Mouse (Mus musculus): ENCODE data around the gene Glipr1.

The Glipr1 gene

DNA sequence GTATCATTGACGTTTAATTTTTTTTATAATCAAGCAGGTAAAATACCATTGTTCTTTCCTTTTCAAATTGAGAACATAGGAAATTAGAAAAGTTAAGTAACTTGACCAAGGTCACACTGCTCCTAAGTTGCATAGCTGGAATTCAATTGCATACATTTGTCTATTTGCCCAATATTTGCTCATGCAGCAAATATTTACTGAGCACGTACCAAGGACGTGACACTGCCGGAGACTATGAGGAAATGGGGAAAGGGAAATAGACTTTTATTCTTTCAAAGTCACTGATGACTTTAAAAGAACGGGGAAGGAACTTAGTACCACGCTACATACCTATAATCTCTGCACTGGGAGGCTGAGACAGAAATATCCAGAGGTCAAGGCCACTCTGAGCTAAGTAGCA is 42.0 kb downstream of the Glipr1 start:
- DNase-seq, result no peak

DNA sequence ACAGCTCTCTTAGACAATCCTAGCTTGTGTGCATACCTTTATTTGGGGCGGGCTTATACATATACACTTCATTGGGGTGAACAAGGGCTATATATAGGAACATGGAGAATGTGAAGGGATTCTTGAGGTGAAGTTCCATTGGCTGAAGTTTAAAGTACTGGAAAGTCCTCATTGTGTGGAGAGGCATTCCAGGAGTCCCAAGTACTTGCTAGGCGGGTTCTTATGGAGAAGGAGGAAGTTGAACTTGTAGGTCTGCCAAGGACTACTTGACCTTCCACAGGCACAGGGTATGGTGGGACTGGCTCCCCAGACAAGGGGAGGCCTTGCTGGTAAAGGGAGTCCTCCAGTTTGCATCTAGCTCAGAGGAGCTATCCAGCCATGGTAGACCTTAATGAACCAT is 43.1 kb downstream of the Glipr1 start:
- DNase-seq, result no peak

DNA sequence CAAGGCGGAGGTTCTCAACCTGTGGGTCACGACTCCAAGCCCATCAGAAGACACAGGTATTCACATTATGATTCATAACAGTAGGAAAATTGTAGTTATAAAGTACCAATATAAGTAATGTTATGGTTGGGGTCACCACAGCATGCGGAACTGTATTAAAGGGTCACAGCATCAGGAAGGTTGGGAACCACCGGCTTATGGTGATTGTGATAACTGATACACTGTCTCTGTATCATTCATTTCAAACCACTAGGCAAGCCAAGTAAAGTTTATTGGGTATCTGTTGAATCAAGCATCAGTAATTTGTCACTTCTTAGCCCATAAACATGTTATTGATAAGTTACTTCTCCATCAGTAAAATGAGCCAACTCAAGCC is 44.4 kb downstream of the Glipr1 start:
- no peak for DNase-seq

DNA sequence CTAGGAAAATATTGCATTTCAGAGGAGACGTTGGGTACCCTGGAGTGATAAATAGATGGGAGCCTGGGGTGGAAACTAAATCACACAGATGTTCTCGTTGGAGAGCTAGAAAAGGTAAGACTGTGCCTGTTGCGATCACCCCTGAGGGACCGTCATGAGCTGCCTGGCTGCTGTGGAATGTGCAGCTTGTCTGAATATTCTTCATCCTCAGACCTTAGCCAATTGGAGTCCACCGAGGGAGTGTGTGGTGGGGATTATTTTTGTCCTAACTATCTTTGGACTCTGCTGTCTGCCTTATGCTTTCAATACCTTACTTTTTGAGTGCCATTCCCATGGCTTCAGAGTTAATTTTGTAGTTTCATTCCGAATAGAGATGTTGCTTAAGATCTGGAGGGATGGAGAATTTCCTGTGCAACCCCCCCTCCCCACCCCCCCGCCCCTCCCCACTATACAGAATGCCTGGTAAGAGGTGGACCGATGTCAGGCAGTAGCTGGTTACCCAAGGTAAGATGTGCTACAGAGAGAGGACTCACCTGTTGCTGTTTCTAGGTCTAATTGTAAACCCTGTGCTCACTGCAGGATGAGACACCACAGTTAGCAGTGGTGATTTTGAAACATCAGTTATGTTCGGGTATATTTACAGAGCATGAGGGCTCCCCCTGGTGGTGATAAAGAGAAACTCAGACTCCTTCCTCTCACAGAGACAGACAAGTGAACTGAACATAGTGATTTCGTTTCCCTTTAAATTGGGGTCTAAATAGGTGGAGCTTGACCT is 45.0 kb downstream of the Glipr1 start:
- peak; percentile 86 for DNase-seq

DNA sequence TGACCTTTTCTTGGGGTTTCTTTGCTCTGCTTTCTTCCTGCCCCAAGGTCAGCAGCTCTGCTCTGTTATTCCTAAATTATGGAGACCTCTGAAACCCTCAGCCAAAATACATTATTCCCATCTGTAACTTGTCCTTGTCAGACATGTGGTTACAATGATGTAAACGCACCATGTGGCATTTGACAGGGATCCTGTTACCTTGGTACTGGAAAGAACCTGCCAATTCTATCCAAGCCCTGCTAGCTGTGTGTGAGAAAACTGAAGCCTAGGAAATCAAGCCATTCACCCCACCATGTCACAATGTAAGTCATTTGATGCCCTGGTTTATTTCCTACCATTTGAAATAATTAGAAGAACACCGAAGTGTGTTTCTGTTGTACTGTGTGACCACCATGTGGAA is 46.6 kb downstream of the Glipr1 start:
- no peak for DNase-seq

DNA sequence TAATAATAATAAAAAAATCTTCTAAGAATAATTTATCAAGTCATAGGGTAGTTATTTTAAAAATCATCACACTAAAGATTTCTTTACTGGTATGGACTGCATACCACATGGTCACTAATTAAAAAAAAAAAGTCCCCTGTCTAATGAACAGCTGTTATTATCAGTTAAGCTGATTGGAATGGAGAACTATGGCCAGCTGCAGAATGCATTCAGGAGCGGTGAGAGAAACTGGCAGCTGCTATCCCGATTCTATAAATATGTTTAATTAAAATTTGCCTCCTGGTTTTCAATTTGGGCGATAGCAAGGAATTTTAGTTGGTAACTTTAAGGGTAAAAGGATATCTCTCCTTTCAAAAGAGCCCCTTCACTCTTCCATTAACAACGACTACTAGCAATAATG is 53.4 kb downstream of the Glipr1 start:
- peak; percentile 69 for DNase-seq

DNA sequence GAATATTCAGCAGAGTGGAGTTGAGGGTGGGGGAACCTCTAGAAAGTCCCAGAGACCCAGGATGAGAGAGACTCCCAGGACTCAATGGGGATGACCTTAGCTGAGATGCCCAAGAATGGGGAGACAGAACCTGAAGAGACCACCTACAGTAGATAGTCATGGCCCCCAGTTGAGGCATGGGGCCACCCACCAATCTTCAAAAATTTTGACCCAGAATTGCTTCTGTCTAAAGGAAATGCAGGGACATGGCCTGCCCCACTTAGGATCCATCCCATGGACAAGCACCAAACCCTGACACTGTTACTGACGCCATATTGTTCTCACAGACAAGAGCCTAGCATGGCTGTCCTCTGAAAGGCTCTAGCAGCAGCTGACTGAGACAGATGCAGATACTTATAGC is 54.4 kb downstream of the Glipr1 start:
- no peak for DNase-seq

DNA sequence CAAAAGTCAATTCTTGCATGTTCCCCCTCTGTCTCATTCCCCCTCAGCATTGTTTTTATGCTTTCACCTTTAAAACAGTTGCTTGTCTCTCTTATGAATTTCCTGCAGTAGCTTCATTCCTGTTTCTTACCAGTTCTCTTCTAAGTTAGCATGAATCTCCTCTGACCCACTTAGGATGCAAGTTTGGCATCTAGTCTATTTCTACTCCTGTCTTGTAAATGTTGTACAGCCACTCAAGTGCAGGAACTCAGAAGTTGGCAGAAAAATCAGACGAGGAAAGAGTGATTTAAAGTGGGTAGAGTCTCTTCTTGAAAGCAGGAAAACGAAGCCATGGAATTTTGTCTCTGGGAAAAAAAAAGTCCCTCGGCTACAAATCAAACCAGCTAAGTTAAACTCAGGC is 56.9 kb downstream of the Glipr1 start:
- DNase-seq, result no peak

DNA sequence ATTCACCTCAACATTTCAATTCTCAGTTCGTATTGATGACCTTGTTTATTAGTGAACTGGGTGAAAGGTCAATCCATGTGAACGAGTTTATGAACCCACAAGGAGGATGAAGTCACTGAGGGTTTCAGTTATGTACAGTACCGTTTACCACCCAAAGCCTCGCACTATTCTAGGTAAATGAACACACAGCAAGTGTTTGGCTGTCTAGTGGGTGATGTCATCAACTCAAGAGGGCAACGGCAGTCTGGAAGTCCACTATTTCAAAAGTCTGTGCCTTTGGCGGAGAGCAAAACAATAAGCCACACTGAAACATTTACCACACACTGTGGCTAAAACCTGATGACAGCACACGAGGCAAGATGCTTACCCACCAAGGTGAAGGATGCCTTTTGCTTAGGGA is 59.4 kb downstream of the Glipr1 start:
- DNase-seq, result no peak

DNA sequence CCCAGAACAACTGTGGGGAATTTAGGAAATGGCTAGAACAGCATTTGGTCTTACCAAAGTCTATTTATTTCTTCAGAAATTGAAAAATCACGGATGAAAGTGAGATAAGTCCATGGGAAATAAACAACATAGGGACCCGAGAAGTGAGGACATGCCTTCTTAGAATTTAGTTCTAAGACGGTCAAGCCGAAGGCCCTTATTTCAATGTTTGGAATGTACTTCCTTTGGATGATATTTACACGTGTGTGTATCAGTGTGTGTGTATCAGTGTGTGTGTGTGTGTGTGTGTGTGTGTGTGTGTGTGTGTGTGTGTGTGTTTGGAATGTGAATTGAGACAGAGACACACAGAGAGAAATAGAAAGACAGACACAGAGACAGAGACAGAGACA is 65.3 kb downstream of the Glipr1 start:
- DNase-seq, result no peak

DNA sequence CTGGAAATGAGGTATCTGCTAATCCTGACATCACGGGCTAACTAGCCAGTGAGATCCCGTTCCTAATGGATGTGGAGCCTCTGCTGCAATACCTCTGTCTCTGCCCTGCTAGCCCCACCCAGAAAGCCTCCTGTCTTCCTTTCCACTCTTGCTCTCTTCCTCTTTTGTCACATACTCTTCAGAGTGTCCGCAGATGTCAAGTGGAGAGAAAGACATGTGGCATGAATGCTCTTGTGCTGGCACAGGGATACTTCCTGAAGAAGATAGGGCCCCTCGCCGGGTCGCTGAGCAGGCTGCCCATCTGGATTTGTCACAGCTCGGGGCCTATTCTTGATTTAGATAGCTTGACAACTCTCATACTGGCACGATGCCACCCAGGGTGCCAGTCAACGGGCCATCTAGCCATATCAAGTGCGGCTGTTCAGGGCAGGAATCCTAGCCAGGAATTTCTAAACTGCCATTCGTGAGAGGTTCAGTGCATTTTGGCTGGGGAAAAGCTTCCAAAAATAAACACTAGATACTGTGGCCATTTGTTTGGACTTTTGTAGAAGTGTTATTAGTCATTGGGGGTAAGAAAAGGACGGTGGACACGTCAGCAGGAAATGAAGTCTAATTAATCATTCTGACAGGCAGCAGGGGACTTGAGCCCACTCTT is 65.8 kb downstream of the Glipr1 start:
- DNase-seq, result peak; percentile 72

DNA sequence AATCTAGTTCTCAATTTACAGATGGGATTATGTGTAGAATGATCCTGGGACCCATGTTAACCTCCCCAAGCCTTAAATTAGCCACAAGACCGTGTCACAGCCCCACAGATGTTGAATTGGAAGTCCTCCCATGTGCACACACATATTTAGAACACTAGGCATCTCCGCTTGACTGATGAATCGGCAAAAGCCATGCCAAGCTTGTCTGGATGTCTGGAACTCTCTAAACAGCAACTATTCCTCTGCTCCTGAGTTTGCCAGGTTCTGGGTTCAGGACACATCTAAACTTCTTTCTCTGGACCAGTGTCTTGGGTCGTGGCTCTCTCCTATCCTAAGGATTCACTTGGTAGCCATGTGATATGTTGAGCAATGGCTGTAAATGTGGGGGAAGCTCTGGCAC is 66.4 kb downstream of the Glipr1 start:
- DNase-seq, result no peak
